Mouse (Mus musculus) urinary bladder, postnatal 0 days (tissue): ENCODE measurements around the gene Map1a. TPM values are rescaled to one million over a fixed set of nuclear protein-coding genes. Genes with fewer than 3 reads are reported as not detected.

ENCODE experiments used
- polyA plus RNA-seq: library from polyadenylated mRNA; unstranded; fragments of >200 nt; fragmentation: Nextera tagmentation; extraction: Ambion mirVana; gene quantifications from 2 replicates; pipeline ENCODE4 v1.2.1, GENCODE M21; 2015

Gene Map1a
- 5.1 and 7.2 TPM in 2 replicates for polyA plus RNA-seq

DNA sequence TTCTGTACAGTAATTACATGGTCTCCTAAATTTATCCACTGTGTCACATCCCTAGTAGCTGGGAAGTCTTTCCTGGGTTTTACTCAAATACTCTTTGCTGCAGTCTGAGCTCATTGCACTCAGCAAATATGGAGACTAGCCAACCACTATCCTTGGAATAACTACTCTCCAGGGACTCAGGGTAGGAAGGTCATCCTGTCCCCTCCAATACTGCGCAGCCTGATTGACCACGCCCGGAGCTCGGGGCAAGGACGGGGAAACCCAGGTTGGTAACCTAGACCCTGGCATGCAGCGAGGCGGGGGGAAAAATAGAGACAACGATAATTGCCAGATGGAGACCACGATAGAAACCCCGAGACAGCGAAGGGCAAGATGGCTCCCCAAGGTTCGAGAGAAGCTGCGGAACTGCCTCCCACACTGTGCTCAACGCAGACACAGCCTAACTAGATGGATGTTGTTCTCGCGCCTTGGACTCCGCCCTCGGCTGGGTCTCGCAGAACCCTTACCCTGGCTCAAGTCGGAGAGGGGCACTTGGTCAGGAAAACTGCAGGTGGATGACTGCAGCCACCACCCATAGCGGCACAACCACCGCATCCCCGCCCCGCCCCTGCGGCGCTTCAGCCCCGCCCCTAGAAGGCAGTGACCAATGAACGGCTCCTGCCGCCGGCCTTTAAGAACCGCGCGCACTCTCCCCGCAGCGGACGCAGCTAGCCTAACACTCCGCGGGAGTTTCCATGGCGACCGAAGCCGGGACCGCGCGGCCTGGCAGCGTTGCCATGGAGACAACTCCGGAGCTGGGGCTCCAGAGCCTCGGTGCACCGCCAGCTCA, at the start of gene Map1a:
Gene Map1a, plus strand, starts transcription at position 700 of the 829 bp plus-strand sequence.

DNA sequence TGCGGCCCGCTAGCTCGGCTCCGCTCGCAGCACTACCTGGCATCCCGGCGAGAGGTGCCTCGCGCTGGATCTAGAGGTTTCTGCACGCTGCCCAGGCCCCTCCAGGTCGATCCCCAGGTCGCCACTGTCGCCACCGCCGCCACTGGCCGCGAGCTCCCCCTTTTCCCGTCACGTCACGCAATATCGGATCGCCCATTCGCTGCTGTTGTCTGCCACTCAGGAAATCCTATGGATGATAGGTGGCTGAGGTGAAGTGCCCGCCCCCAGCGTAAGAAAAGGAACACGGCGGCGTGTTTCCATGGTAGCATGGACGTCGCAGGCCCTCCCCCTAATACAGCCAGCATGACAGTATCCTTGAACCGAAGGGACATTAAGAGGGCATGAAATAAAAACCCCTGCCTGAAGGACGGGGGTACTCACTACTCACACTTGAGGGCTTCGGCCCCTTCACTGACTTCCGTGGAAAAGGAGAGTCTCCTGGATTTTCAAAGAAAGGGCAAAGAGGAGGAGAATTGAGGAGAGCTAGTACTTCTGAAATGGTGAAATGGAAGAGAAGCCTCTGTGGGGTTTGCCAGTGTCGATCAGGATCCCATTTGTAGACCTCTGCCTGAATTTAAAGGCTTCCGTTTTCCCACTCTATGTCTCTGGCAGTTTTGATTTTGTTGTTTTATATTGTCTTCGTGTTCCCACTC, 18.0 kb upstream of the Map1a start, which contains the start of gene Trp53bp1:
Gene Trp53bp1, minus strand, starts transcription at position 172 of the 692 bp plus-strand sequence.

DNA sequence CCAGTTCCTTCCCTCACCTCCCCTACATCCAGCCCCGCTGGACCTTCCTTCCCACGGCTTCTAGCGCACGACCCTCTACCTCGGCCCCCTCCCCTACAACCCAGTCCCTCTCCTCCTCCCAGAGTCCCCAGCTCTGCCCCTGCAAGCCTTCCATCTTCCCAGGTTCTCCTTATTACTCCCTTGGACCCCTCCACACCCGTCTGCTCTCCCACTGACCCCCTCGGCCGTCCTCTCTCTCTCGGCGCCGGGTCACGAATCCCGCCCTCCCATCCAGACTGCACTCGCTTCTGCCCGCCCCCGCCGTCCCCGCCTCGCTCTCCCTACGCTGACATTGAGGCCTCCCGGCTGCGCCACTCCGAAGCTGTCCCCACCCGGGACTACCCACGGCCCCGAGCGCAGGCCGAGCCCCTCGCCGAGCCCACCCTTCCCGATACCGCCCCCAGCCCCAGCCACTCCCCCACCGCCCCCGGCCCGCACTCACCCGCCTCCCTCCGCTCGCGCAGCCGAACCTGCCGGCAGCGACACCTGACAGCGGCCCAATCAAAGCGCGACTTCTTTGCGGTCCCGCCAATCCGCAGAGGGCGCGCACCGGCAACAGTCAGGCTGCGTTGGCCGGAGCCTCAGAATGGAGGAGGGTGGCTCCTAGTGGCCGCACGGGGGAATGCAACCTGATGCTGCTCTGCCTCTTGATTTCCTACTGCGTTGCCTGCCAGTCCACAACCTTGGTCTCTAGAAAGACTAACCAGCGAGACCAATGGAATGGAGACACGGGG, 65.6 kb downstream of the Map1a start, which contains the start of gene Ppip5k1:
Gene Ppip5k1, minus strand, starts transcription at position 577 of the 773 bp plus-strand sequence.

DNA sequence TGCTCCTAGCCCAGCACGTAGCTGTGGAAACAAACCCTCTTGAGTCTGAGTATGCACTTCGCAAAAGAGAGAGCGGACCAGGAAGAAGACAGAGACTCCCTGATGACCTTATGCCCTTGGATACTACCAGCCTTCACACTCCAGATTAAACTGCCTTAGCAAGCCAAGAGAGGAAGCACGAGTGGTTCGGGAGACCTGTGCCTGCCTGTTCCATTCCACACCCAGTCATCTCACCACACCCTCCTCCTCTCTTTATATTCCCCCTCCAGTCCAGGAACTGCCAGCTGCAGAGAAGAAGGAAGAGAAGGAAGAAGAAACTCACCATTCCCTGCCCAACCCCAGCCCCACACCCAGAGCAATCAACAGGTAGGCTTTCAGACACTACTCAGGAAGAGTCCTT, 68.1 kb downstream of the Map1a start, which contains the start of gene Ckmt1:
Gene Ckmt1, plus strand, starts transcription at position 221 of the 400 bp plus-strand sequence.

Other genes starting within 250 kb of the Map1a start
- gene Tgm5, start 203.8 kb upstream of the Map1a start, polyA plus RNA-seq: 0.13 TPM in 1 of 2 replicates, not detected in the other
- gene Tgm7, start 179.8 kb upstream of the Map1a start, polyA plus RNA-seq: not detected in 2 replicates
- 8.5 and 10.5 TPM in 2 replicates for gene Adal, start 149.2 kb upstream of the Map1a start, polyA plus RNA-seq
- gene Lcmt2, start 148.9 kb upstream of the Map1a start, polyA plus RNA-seq: 11.3 and 12.6 TPM in 2 replicates
- 17.4 and 19.6 TPM in 2 replicates for gene Tubgcp4, start 118.9 kb upstream of the Map1a start, polyA plus RNA-seq
- 4.8 TPM in 2 replicates for gene Zscan29, start 118.5 kb upstream of the Map1a start, polyA plus RNA-seq
- gene Trp53bp1, start 18.2 kb upstream of the Map1a start, polyA plus RNA-seq: 15.2 and 16.1 TPM in 2 replicates
- 8.2 and 8.4 TPM in 2 replicates for gene Ppip5k1, start 65.8 kb downstream of the Map1a start, polyA plus RNA-seq
- 25.7 and 29.6 TPM in 2 replicates for gene Ckmt1, start 68.1 kb downstream of the Map1a start, polyA plus RNA-seq
- gene Strc, start 97.6 kb downstream of the Map1a start, polyA plus RNA-seq: not detected in 2 replicates
- gene Pdia3, start 124.2 kb downstream of the Map1a start, polyA plus RNA-seq: 344 and 398 TPM in 2 replicates
- 1.2 and 2.3 TPM in 2 replicates for gene Catsper2, start 124.2 kb downstream of the Map1a start, polyA plus RNA-seq
- gene Ell3, start 154.7 kb downstream of the Map1a start, polyA plus RNA-seq: 1.7 and 2.0 TPM in 2 replicates
- 369 and 420 TPM in 2 replicates for gene Serf2, start 159.6 kb downstream of the Map1a start, polyA plus RNA-seq
- 64.0 and 65.0 TPM in 2 replicates for gene Hypk, start 163.7 kb downstream of the Map1a start, polyA plus RNA-seq
- gene Serinc4, start 167.2 kb downstream of the Map1a start, polyA plus RNA-seq: 0.06 and 0.17 TPM in 2 replicates
- gene Mfap1b, start 184.5 kb downstream of the Map1a start, polyA plus RNA-seq: 26.0 and 30.9 TPM in 2 replicates
- 12.4 and 13.6 TPM in 2 replicates for gene Mfap1a, start 217.1 kb downstream of the Map1a start, polyA plus RNA-seq
- gene Wdr76, start 217.1 kb downstream of the Map1a start, polyA plus RNA-seq: 2.6 and 2.7 TPM in 2 replicates